Mouse (Mus musculus) embryonic fibroblast, embryonic 13.5 days (primary cell): ENCODE measurements around the gene Cd200r1.

Source experiments
- CTCF ChIP-seq: IDR thresholded peaks from 2 replicates; pipeline ENCODE4 v1.5.1; 2011; ENCODE audit warnings: mild to moderate bottlenecking, control low read depth, low read length, moderate library complexity, borderline replicate concordance; ENCODE audit not compliant: insufficient read depth
- POLR2A ChIP-seq: IDR thresholded peaks from 2 replicates; pipeline ENCODE4 v1.6.1; 2011; ENCODE audit warnings: low read depth, mild to moderate bottlenecking, control low read depth, low read length, moderate library complexity

GRCm38 (mm10) chr16:44761811-44762210, 3.7 kb upstream of the Cd200r1 start:
- TF ChIP-seq POLR2A, result no peak
- no peak for TF ChIP-seq CTCF
